Mouse (Mus musculus) CH12.LX (cell line): Measurements from ENCODE around the gene Mthfd2.

Experiments
- CHD2 ChIP-seq: IDR thresholded peaks from 2 replicates; pipeline ENCODE4 v1.6.1; 2011; ENCODE audit warnings: low read length, improper control_type of control experiment
- CTCF ChIP-seq, 2 experiments: IDR thresholded peaks in 1 of 2; conservative IDR thresholded peaks in 1 of 2; 2 replicates each; pipeline ENCODE4 v1.5.1; 2011 to 2012; ENCODE audit warnings: low read depth in 2 of 2, low read length in 2 of 2, improper control_type of control experiment in 1 of 2, inconsistent platforms in 1 of 2, mild to moderate bottlenecking in 1 of 2, moderate library complexity in 1 of 2
- EP300 ChIP-seq: IDR thresholded peaks from 2 replicates; pipeline ENCODE4 v1.6.1; 2011; ENCODE audit warnings: low read length, improper control_type of control experiment
- JUND ChIP-seq: conservative IDR thresholded peaks from 2 replicates; pipeline ENCODE4 v1.6.1; 2011; ENCODE audit warnings: low read depth, low read length, improper control_type of control experiment
- MAX ChIP-seq: IDR thresholded peaks from 2 replicates; pipeline ENCODE4 v1.6.1; 2011; ENCODE audit warnings: low read length, improper control_type of control experiment
- NELFE ChIP-seq: IDR thresholded peaks from 2 replicates; pipeline ENCODE4 v1.6.1; 2011; ENCODE audit warnings: low read depth, low read length, improper control_type of control experiment
- POLR2A ChIP-seq: IDR thresholded peaks from 2 replicates; pipeline ENCODE4 v1.6.1; 2011; ENCODE audit warnings: low read depth, mild to moderate bottlenecking, improper control_type of control experiment, low read length
- SIN3A ChIP-seq: IDR thresholded peaks from 2 replicates; pipeline ENCODE4 v1.6.1; 2012; ENCODE audit warnings: low read length, improper control_type of control experiment, inconsistent platforms
- TCF12 ChIP-seq: IDR thresholded peaks from 2 replicates; pipeline ENCODE4 v1.6.1; 2014; ENCODE audit warnings: low read depth, mild to moderate bottlenecking, inconsistent platforms, low read length, improper control_type of control experiment
- UBTF ChIP-seq: IDR thresholded peaks from 2 replicates; pipeline ENCODE4 v1.6.1; 2012; ENCODE audit warnings: low read depth, mild to moderate bottlenecking, inconsistent platforms, low read length, improper control_type of control experiment, moderate library complexity
- ZKSCAN1 ChIP-seq: IDR thresholded peaks from 2 replicates; pipeline ENCODE4 v1.6.1; 2012; ENCODE audit warnings: low read depth, inconsistent platforms, low read length, improper control_type of control experiment, borderline replicate concordance
- ZNF384 ChIP-seq: IDR thresholded peaks from 2 replicates; pipeline ENCODE4 v1.6.1; 2012; ENCODE audit warnings: low read depth, low read length, improper control_type of control experiment, inconsistent platforms

GRCm38 (mm10) chr6:83268144-83269010, 57.3 kb downstream of the Mthfd2 start:
- TF ChIP-seq POLR2A (peak; percentile 67), NELFE (peak; percentile 69), CTCF (conservative IDR thresholded peaks at IDR 0.05 in 1 of 2, IDR thresholded peaks at IDR 0.05 in 1 of 2; ENCODE audit: low read depth in 2 of 2, low read length in 2 of 2) (peak in 1 of 2 experiments; percentile 76; a peak in 2 of 4 replicates), SIN3A (peak; percentile 71), JUND (no peak), ZNF384 (no peak), TCF12 (peak; percentile 71), ZKSCAN1 (no peak), UBTF (no peak), EP300 (0 out of 2 replicates have a peak, but pooled peaks have one; percentile 34), CHD2 (0 out of 2 replicates have a peak, but pooled peaks have one; percentile 32), MAX (peak; percentile 32)
